Mouse (Mus musculus) heart, embryonic 11.5 days (tissue): ENCODE data around the gene Trim31. TPM values are rescaled to one million over a fixed set of nuclear protein-coding genes. Genes with fewer than 3 reads are reported as not detected.

Experiments
- ATAC-seq: fragments of 200-750 bp; cut with Nextera tagmentation; replicated peaks from 2 replicates; pipeline ENCODE4 v1.8.0; 2017; ENCODE audit warnings: moderate library complexity; ENCODE audit not compliant: insufficient number of reproducible peaks, low FRiP score, low TSS enrichment
- H3K27ac ChIP-seq: fragments of 300-500 bp; sonication (generic); 2 replicates; pipeline ENCODE4 v1.5.1; 2014; ENCODE audit warnings: mild to moderate bottlenecking, low read depth, low read length
- H3K27me3 ChIP-seq: fragments of 300-500 bp; sonication (generic); 2 replicates; pipeline ENCODE4 v1.6.1; 2014; ENCODE audit warnings: mild to moderate bottlenecking, low read length, mixed read lengths; ENCODE audit not compliant: control insufficient read depth, insufficient read depth
- H3K36me3 ChIP-seq: fragments of 300-500 bp; sonication (generic); 2 replicates; pipeline ENCODE4 v1.6.1; 2014; ENCODE audit warnings: mild to moderate bottlenecking, low read length, moderate library complexity, mixed read lengths; ENCODE audit not compliant: control insufficient read depth, insufficient read depth
- H3K4me1 ChIP-seq: fragments of 300-500 bp; sonication (generic); 2 replicates; pipeline ENCODE4 v1.6.1; 2014; ENCODE audit warnings: low read length; ENCODE audit not compliant: control insufficient read depth, insufficient read depth
- H3K4me2 ChIP-seq: fragments of 300-500 bp; sonication (generic); 2 replicates; pipeline ENCODE4 v1.6.1; 2014; ENCODE audit warnings: mild to moderate bottlenecking, moderate library complexity
- H3K4me3 ChIP-seq: fragments of 300-500 bp; sonication (generic); 2 replicates; pipeline ENCODE4 v1.5.1; 2014; ENCODE audit warnings: low read depth, low read length
- H3K9ac ChIP-seq: fragments of 300-500 bp; sonication (generic); 2 replicates; pipeline ENCODE4 v1.6.1; 2014; ENCODE audit warnings: mild to moderate bottlenecking, low read depth, low read length, moderate library complexity
- H3K9me3 ChIP-seq: fragments of 300-500 bp; sonication (generic); replicated peaks from 2 replicates; pipeline ENCODE4 v1.6.1; 2016; ENCODE audit warnings: low read length; ENCODE audit not compliant: control insufficient read depth
- WGBS: fragments of 180-500 bp; shearing (Covaris S2); extraction: QIAGEN DNeasy Blood & Tissue Kit; methylation state at CpG from one replicate; pipeline ENCODE4 v1.1.7; 2014; ENCODE audit not compliant: insufficient replicate concordance; 5-methylcytosine and 5-hydroxymethylcytosine counted together
- polyA plus RNA-seq: library from polyadenylated mRNA; unstranded; fragments of >200 nt; fragmentation: Nextera tagmentation; extraction: Ambion mirVana; gene quantifications from 2 replicates; pipeline ENCODE4 v1.2.1, GENCODE M21; 2014

Trim31 gene
- polyA plus RNA-seq, 1 experiment from 2014 or later = not detected

DNA sequence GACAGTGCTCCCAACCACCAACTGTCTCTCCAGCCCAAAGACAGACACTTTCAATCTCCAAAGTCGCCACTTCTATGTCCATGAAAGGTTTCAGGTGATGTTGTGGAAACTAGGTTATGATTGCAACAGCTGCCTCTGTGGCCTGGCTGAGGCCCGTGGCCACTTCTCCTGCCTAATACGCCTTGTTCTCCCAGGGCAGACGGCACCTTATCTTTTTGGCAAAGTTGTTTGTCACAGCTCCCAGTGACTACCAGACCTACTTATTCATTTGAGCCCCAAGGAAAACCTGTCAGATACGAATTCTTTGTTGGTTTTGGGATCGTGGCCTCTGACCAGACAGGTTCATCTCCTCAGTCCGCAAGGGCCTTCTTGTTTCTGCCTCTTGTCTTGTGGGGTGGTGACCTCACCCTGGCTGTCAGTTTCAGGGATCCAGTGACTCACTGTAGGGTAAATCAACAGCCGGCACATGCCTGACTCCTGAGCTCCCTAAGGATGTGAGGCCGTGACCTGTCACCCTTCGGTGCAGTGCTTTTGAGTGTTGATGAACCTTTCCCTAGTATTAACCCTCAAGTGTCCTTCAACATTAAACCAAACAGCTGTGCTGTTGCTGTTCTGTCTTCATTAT is 29.7 kb downstream of the Trim31 start:
- Histone ChIP-seq H3K27ac (no peak overlapping the region), H3K27me3 (no peaks in the 10 kb centered on the region), H3K4me3 (no peak overlapping the region), H3K9ac (no peak overlapping the region), H3K4me1 (no peaks in the 10 kb centered on the region), H3K36me3 (no peaks in the 10 kb centered on the region), H3K4me2 (no peak overlapping the region), H3K9me3 (no peaks in the 10 kb centered on the region)
- no peak for ATAC-seq
- 35% methylated on average over 10 of the region's 10 CpGs for WGBS

- H3K4me3 ChIP-seq = no peak overlapping the region
- ATAC-seq = no peak
- 63% methylated on average over 12 of the region's 12 CpGs for WGBS
These were observed 31.5 kb downstream of the Trim31 start for GRCm38 (mm10) chr17:36929236-36929932.

DNA sequence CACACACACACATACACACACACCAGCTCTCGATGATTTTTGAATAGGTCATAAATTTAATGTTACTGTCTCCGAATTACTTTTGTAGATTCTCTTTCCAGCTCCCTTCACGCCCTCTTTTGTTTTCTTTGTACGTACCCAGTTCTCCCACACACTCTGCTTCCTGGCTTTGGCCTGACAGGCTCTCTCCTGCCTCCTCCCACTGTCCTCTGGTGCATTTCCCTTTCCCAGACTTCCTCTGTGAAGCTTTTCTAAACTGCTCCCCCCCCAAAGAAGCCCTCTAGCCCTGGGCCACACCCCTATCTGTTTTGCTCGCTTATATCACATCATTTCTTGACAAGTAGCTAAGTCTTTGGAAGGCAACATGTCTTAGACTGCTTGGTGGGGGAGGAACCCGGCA is 32.3 kb downstream of the Trim31 start:
- Histone ChIP-seq H3K4me3 (no peak overlapping the region), H3K9ac (no peak overlapping the region), H3K4me2 (no peak overlapping the region), H3K4me1 (no peaks in the 10 kb centered on the region), H3K9me3 (no peaks in the 10 kb centered on the region), H3K36me3 (no peaks in the 10 kb centered on the region), H3K27me3 (no peaks in the 10 kb centered on the region), H3K27ac (no peak overlapping the region)
- WGBS = 59% methylated on average over 6 of the region's 6 CpGs
- no peak for ATAC-seq

More at GRCm38 (mm10) chr17:36929236-36929932, 31.5 kb downstream of the Trim31 start:
- Histone ChIP-seq H3K36me3 (no peaks in the 10 kb centered on the region), H3K9me3 (no peaks in the 10 kb centered on the region), H3K9ac (no peak overlapping the region), H3K4me1 (no peaks in the 10 kb centered on the region), H3K4me2 (no peak overlapping the region), H3K27me3 (no peaks in the 10 kb centered on the region), H3K27ac (no peak overlapping the region)

DNA sequence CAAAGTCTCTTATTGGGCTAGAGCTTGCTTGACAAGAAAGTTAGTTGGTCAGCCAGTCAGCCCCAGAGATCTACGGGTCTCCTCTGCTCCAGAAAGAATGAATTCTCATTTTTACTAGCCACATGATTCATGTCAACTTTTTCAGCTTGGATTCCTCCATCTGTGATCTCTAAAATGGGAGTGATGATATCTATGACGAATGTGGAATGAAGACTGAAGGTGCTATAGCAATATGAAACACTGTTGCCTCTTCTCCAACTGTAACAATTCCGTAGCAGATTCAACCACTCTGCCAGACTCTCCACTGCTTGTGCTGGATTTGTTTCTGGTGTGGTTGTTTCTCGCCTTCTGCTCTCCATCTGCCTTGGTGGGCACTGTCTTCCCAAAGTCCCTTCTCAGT is 33.2 kb downstream of the Trim31 start:
- Histone ChIP-seq H3K9me3 (no peaks in the 10 kb centered on the region), H3K4me3 (no peak overlapping the region), H3K9ac (no peak overlapping the region), H3K27ac (no peak overlapping the region), H3K4me1 (no peaks in the 10 kb centered on the region), H3K4me2 (no peak overlapping the region), H3K27me3 (no peaks in the 10 kb centered on the region), H3K36me3 (no peaks in the 10 kb centered on the region)
- ATAC-seq = no peak
- 76% methylated on average over 4 of the region's 4 CpGs for WGBS

DNA sequence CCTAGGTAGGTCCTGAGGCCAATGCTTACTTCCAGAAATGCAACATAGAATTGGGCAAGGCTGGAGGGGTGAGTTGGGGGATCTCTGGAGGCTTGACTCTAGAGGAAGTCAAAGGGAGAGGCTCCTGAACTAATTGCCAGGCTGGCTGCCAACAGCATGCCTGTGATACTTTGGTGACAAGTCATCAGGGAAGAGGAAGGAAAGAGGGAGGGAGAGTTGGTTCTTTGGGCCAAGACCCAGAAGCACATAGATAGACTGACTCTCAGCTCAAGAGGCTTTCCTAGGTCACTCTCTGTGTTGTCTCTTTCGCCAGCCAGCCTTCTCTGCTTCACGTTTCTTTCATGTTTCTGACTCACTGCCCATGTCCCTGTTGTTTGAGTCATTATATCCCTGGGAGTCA is 33.9 kb downstream of the Trim31 start:
- Histone ChIP-seq H3K4me1 (no peaks in the 10 kb centered on the region), H3K9me3 (no peaks in the 10 kb centered on the region), H3K36me3 (no peaks in the 10 kb centered on the region), H3K27me3 (no peaks in the 10 kb centered on the region), H3K4me3 (no peak overlapping the region), H3K27ac (no peak overlapping the region), H3K9ac (no peak overlapping the region), H3K4me2 (no peak overlapping the region)
- no peak for ATAC-seq
- 46% methylated on average over 2 of the region's 2 CpGs for WGBS

DNA sequence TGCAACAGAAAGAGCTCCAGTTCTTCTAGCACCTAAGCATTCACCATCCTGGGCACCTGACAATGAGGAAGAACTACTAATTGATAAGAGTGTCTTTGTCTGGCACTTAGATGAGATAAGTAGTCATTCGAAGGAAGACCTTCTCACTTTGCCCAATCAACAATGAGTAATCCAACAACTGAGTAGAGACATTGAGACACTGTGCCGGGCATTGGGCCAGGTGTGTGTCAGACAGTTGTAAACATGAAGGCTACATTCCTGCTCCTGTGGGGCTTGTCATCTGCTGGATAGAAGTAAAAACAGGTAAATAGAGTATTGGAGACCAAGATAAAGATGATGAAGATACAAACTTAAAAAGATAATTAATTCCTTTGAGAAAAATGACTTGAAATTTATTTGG is 40.1 kb downstream of the Trim31 start:
- Histone ChIP-seq H3K4me2 (no peak overlapping the region), H3K27ac (no peak overlapping the region), H3K9me3 (no peaks in the 10 kb centered on the region), H3K27me3 (peaks cover 31% of the 10 kb centered on the region), H3K9ac (no peak overlapping the region), H3K36me3 (no peaks in the 10 kb centered on the region), H3K4me3 (no peak overlapping the region), H3K4me1 (peaks cover 7% of the 10 kb centered on the region; the same call in 1 of the 2 replicates)
- 61% methylated on average over 2 of the region's 2 CpGs for WGBS
- ATAC-seq = no peak

DNA sequence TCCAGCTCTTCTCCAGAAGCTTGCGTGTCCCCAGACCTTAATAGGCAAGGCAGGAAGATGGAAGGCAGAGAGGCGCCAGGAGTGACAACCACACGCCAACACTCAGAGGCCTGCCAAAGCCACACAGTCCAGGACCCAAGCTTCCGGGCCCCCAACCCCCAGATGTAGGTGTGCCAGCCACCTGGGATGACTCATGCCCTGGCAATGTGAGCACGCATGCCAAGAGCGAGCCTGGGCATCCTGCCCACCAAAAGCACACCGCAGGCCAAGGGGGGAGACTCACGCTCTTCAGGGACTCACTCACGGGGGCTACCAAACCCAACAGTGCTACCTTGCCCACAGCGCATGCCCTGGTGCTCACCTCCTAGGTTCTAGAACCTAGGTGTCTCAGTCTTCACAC is 44.5 kb downstream of the Trim31 start:
- Histone ChIP-seq H3K4me1 (peaks cover 10% of the 10 kb centered on the region; the same call in 1 of the 2 replicates), H3K27me3 (peaks cover 67% of the 10 kb centered on the region), H3K36me3 (no peaks in the 10 kb centered on the region), H3K9me3 (no peaks in the 10 kb centered on the region), H3K4me2 (peak overlapping the region; percentile 74), H3K4me3 (peak overlapping the region; percentile 42), H3K27ac (no peak overlapping the region), H3K9ac (no peak overlapping the region)
- no peak for ATAC-seq
- 59% methylated on average over 10 of the region's 10 CpGs for WGBS

DNA sequence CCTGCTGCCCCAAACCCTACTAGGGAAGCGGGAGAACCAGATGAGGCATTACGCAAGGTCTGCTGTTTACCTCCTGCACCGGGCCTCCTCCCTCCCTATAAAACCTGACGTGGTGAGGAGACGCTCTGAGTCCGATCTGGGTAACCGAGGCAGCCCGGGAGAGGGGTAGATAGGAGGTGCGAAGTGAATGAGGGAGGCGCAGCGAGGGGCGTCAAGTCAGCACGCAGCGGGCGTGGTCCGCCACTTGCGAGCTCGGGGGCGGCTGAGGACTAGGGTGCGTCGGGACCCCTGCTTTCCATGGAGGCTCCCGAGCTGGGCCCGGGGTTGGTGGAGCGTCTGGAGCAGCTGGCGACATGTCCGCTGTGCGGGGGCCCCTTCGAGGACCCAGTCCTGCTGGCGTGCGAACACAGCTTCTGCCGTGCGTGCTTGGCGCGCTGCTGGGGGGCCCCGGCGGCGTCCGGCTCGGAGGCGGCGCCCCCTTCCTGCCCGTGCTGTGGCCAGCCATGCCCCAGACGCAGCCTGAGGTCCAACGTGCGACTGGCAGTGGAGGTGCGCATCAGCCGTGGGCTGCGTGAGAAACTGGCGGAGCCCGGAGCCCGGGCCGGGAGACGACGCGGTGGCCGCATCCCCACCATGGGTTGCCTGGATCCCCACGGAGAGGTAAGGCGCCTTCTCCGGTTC is 45.0 kb downstream of the Trim31 start, which contains the start of gene Rnf39:
TSS of gene Rnf39 (plus strand) at position 128 of the 681 bp plus-strand sequence.
- 2% methylated on average over 59 of the region's 59 CpGs for WGBS
- no peak within 1 kb of the TSS for H3K27ac ChIP-seq

More for the DNA sequence above, 45.0 kb downstream of the Trim31 start, which contains the start of gene Rnf39:
- H3K9me3 ChIP-seq = no peaks in the 10 kb centered on the region
- peak within 1 kb of the TSS; percentile 42 for H3K4me3 ChIP-seq
- no peak within 1 kb of the TSS for H3K9ac ChIP-seq
- H3K4me1 ChIP-seq = peaks cover 14% of the 10 kb centered on the region; the same call in 1 of the 2 replicates
- H3K27me3 ChIP-seq = peaks cover 68% of the 10 kb centered on the region
- no peaks in the 10 kb centered on the region for H3K36me3 ChIP-seq
- no peak for ATAC-seq
- peak within 1 kb of the TSS; percentile 74 for H3K4me2 ChIP-seq
